In genomic region chr10:51291412-51292207, GRCm38 (mm10) we compare ENCODE assay signal across 13 mouse cellular contexts.
DNase-seq lines count a peak whose midpoint lies in the region; ATAC-seq lines count a peak whose summit lies in the region.
"Had no signal": no experiment of that assay in that cellular context is flagged by ENCODE, and none has a peak within 500 bp of the region (broad histone marks: within the 10 kb centered on the region; RNA-seq: fewer than 3 reads in every experiment).

No protein-coding gene starts in this region.

- H3K9ac ChIP-seq in hindbrain, embryonic 13.5 days, result no peak overlapping the region
- H3K9ac ChIP-seq in neural tube, embryonic 14.5 days (replicated peaks; ENCODE audit: low read depth, low read length), result no peak overlapping the region

- peak; percentile 3 for DNase-seq in left cerebral cortex, postnatal 4 days
- no peak for DNase-seq in left cerebral cortex, adult 8-10 months (ENCODE audit: low spot score in 2 of 2)
- peak; percentile 29 for DNase-seq in embryo, embryonic 9.5 days (ENCODE audit: extremely low spot score)
- no peak for DNase-seq in testis, postnatal 10 days (ENCODE audit: low spot score)
- no peak for DNase-seq in cerebellum, adult 9-11 months
- no peak for DNase-seq in ovary, adult 18-20 months (ENCODE audit: low spot score)
- DNase-seq: adrenal gland, postnatal 25 days; cerebellum, postnatal 36 days; gastrocnemius, postnatal 10 days; lung, adult 2 months had no signal

- intact Hi-C loops in left cerebral cortex, postnatal 4 days (cut with DNase I), result loop anchor here (5.0 kb wide), 2 partner anchors 389 to 589 kb away; no protein-coding TSS in a partner anchor

- no peaks in the 10 kb centered on the region for H3K9me3 ChIP-seq in hindbrain, embryonic 13.5 days
- H3K9me3 ChIP-seq in neural tube, embryonic 14.5 days (ENCODE audit: control insufficient read depth, low read length), result no peaks in the 10 kb centered on the region
- H3K9me3 ChIP-seq: G1E had no signal

- H3K4me3 ChIP-seq in hindbrain, embryonic 13.5 days, result no peak overlapping the region
- H3K4me3 ChIP-seq in neural tube, embryonic 14.5 days (ENCODE audit: low read depth, low read length), result no peak overlapping the region

- no peaks in the 10 kb centered on the region for H3K4me1 ChIP-seq in hindbrain, embryonic 13.5 days (replicated peaks)
- no peaks in the 10 kb centered on the region for H3K4me1 ChIP-seq in neural tube, embryonic 14.5 days (ENCODE audit: control insufficient read depth, insufficient read depth, low read length)

- H3K4me2 ChIP-seq in hindbrain, embryonic 13.5 days, result no peak overlapping the region
- H3K4me2 ChIP-seq in neural tube, embryonic 14.5 days (ENCODE audit: low read depth, low read length), result no peak overlapping the region

- no peaks in the 10 kb centered on the region for H3K36me3 ChIP-seq in hindbrain, embryonic 13.5 days
- no peaks in the 10 kb centered on the region for H3K36me3 ChIP-seq in neural tube, embryonic 14.5 days (ENCODE audit: control insufficient read depth, insufficient read depth, low read length)
- H3K36me3 ChIP-seq: G1E had no signal

- 40% methylated on average over 5 of the region's 5 CpGs for WGBS in hindbrain, embryonic 13.5 days
- 49% methylated on average over 5 of the region's 5 CpGs for WGBS in neural tube, embryonic 14.5 days

- 0 out of 2 replicates have a peak, but pooled peaks cover 9% of the 10 kb centered on the region for H3K27me3 ChIP-seq in hindbrain, embryonic 13.5 days
- H3K27me3 ChIP-seq in neural tube, embryonic 14.5 days (ENCODE audit: control insufficient read depth, insufficient read depth, low read length), result no peaks in the 10 kb centered on the region

- H3K27ac ChIP-seq in hindbrain, embryonic 13.5 days, result no peak overlapping the region
- H3K27ac ChIP-seq in neural tube, embryonic 14.5 days (ENCODE audit: low read depth, low read length), result no peak overlapping the region

- ATAC-seq in hindbrain, embryonic 13.5 days (ENCODE audit: low FRiP score), result peak; percentile 89
- peak; percentile 93; the same call in 1 of the 2 replicates for ATAC-seq in neural tube, embryonic 14.5 days (ENCODE audit: low read depth)

Comparison
In these comparisons a context has a peak if more than half of its experiments do, and no peak if none do; other contexts are left out.
1. DNase-seq: peak in left cerebral cortex, postnatal 4 days (single experiment) and embryo, embryonic 9.5 days (single experiment); none in left cerebral cortex, adult 8-10 months (0 of 2), testis, postnatal 10 days (single experiment), cerebellum, adult 9-11 months (single experiment) and ovary, adult 18-20 months (single experiment).